Mouse (Mus musculus) bone marrow, adult 2 months (tissue): ENCODE results near the gene Cass4.

Source experiments
- CTCF ChIP-seq: fragments of 200-500 bp; IDR thresholded peaks from 2 replicates; pipeline ENCODE4 v1.5.1; 2011; ENCODE audit warnings: low read length, control low read depth; ENCODE audit not compliant: control insufficient read depth, insufficient read depth
- POLR2A ChIP-seq: fragments of 200-500 bp; IDR thresholded peaks from 2 replicates; pipeline ENCODE4 v1.6.1; 2011; ENCODE audit warnings: low read depth, mild to moderate bottlenecking, control low read depth, low read length, borderline replicate concordance; ENCODE audit not compliant: control insufficient read depth

GRCm38 (mm10) chr2:172452458-172452857, 58.9 kb downstream of the Cass4 start:
- TF ChIP-seq POLR2A (no peak), CTCF (no peak)
